Mouse (Mus musculus) embryo, embryonic 10.5 days (tissue): ENCODE results near the gene Dtnb.

Experiments
- DNase-seq: peaks from one replicate; pipeline ENCODE4 v3.0.0-alpha.2; 2015; ENCODE audit warnings: low spot score

The Dtnb gene

GRCm38 (mm10) chr12:3572581-3573397 lies 608 bp downstream of the Dtnb start:
- peak; percentile 71 for DNase-seq

DNA sequence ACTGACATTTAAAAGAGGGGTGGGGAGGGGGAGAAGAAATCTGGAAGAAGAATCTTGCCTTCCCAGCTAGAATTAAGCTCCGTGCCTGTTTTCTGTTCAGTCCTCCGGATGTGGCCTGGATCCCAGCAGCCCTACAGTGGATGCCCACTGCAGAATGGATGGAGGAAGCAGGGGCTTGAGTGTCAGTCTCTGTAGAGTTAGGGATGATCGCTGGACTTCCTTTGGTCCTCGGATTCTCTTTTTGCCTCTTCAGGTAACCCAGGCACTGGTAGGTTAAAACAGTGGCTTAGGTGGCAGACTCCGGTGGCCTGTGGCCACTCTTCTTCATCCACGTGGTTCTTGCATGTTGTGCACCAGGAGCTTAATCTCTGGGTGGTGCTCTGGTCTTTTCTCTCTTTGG lies 1.2 kb downstream of the Dtnb start:
- DNase-seq = no peak

- DNase-seq = no peak
Measured at GRCm38 (mm10) chr12:3574670-3575069, 2.5 kb downstream of the Dtnb start.

DNA sequence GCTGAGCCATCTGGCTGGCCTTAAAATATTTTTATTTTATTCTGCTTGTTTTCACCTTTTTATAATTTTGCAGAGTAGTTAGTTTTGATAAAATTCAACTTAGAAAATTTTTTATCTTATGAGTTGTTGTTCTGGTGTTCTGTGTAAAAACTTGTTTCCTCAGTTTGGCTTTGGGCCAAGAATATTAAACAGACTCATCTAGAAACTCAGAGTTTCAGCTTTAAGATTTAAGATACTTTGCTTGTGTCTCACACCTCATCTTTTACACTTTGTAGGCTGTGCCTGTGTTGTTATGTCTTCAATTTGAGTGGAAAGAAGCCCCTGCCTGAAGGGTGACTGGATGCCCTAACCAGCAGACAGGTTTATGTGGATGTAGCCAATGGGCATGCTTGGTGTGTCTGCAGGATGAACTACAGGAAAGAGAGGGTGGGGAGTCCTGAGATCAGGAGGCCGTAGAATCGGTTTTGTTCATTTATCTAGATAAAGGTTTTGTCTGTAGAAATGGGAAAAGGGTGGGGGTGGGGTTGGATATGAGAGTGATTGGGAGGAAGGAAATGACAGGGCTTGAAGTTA lies 7.9 kb downstream of the Dtnb start:
- DNase-seq = no peak

DNA sequence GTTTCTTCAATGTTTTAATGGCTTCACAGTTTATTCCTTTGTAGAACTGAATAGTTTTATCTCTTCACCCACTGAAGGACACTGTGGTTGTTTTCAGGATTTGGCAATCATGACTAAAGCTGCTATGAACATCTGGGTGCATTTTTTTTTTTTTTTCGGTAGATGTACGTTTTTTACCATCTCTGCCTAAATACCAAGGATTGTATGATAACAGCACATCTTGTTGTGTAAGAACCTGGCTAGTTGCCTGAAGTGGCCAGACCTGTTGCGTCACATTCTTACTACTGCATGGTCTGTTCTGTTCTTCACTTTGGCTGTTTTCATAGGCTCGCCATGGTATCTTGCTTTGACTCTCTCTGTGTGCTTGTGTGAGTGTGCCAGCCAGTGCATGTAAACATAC lies 10.4 kb downstream of the Dtnb start:
- no peak for DNase-seq

DNA sequence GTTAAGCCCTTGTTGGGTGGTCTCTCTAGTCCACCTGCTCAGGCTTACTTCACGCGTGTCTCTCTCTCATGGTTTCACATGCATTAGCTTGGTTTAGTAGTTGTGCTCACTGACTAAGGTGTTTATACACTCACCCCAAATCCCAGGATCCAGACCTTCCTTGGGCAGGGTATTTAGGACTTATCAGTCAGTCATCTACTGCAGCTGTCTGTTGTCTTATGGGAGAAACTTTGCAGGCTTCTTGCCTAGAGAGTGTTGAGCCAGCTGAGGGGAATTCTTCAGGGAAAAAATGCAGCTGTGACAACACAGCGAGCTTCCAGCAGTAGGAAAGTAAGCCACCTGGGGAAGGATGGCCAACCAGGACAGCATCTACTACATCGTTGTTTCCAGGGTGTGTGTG lies 13.3 kb downstream of the Dtnb start:
- no peak for DNase-seq

DNA sequence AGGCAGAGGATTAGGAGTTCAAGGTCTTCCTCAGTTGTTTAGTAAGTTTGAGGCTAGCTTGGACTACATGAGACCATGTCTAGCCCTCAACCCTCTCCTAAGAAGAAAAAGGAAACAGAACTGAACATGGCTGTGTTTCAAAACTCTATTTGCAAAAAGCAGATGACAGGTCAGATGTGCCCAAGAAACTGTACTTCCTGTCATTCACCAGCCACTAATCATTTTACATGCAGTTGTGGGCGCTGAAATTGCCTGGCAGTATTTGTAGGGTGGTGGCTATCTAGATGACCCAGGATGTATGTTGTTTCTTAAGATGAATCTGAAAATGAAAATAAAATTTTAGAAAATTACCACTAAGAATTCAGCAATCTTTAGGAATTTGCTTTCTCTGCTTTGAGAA lies 14.8 kb downstream of the Dtnb start:
- DNase-seq = no peak

- DNase-seq = no peak
Measured at GRCm38 (mm10) chr12:3590039-3590438, 17.9 kb downstream of the Dtnb start.

- DNase-seq = no peak
Measured at GRCm38 (mm10) chr12:3591595-3591994, 19.4 kb downstream of the Dtnb start.

DNA sequence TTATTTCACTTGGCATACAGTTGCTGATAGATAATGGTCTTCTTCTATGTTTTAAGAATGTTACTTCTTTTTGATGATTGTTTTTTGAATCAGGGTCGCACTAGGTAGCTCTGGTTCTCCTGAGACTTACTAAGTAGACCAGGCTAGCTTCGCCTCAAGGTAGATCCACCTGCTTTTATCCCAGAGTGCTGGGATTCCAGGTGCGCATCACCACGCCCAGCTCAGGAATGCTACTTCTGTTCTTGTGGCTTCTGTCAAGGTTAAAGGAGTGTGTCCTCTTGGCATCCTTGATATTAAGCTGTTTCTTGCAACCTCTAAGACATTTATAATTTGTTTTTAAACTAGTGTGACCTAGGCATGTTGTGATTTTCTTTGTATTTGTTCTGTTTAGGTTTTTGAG lies 30.6 kb downstream of the Dtnb start:
- no peak for DNase-seq

- DNase-seq = no peak
Measured at GRCm38 (mm10) chr12:3606202-3606601, 34.0 kb downstream of the Dtnb start.

DNA sequence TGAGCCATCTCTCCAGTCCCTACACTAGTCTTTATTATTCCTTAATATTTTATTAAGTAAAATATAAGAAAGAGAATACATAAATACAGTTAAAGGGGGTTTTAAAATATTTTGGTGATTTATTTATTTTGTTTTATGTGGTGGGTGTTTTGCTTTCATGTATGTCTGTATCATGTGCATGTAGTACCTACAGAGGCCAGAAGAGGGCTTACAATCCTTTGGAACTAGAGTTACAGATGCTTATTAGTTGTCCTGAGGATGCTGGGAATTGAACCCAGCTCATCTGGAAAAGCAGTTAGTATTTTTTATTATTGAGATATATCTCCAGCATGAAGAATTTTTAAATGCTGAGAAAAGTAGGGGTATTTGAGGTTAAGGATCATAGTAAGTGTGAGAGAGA lies 37.6 kb downstream of the Dtnb start:
- DNase-seq = peak; percentile 38

GRCm38 (mm10) chr12:3611871-3612270 lies 39.7 kb downstream of the Dtnb start:
- peak; percentile 34 for DNase-seq

- no peak for DNase-seq
Measured at GRCm38 (mm10) chr12:3615041-3615440, 42.9 kb downstream of the Dtnb start.

DNA sequence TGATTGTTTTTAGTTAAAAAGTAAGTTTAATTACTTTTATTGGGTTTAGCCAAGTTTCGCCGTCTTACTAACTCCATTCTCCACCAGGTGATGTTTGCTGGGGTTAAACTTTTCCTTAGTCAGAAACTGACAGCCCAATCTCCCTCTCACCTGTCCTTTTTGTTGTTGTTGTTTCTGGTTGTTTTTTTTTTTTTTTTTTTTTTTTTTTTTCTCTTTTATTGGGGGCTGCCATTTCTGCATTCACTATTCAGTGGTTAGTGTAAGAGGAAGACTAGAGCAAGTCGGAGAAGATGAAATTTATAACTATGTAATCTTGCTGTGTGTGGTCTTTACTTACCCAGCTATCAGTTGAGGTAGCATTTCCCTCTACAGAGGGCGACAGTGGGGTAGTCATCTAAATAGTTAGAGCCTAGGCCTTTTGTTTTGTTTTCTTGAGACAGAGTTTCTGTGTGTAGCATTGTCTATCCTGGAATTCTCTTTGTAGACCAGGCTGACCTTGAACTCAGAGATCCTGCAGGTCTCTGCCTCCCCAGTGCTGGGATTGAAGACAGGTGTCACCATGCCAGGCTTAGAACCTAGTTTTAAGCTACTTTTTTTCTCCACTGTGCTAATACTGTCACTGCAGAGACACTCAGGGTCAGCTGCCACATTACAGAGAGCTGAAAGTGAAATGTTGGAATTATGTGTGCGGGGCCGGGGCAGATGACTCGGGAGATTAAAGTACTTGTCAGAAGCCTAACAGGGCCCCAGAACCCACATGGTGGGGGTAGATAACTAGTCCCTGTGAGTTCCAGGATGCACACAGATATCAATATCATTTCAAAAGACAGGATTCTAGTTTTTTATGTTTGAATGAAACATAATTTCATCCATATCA lies 46.2 kb downstream of the Dtnb start:
- no peak for DNase-seq

GRCm38 (mm10) chr12:3619021-3619367 lies 46.8 kb downstream of the Dtnb start:
- DNase-seq = no peak

GRCm38 (mm10) chr12:3626880-3627279 lies 54.7 kb downstream of the Dtnb start:
- DNase-seq = no peak

DNA sequence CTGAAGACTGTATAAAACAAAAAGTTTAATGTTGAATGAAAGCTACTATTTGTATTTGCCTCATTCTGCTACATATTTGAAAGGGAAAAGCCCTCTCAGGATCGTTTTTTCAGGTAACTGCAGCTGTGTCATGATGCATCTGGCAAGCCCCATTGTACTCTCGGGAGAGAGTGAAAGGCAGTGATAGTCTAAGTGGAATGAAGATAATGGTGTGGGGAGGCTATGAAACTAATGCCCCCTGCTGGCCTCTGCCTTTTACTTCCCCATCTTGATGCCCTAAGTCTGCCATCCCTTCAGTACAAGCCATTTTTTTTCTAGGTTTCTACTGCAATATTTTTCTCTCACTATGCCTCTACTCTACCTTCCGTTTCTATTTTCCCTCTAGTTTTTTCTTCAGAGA lies 69.8 kb downstream of the Dtnb start:
- peak; percentile 44 for DNase-seq

DNA sequence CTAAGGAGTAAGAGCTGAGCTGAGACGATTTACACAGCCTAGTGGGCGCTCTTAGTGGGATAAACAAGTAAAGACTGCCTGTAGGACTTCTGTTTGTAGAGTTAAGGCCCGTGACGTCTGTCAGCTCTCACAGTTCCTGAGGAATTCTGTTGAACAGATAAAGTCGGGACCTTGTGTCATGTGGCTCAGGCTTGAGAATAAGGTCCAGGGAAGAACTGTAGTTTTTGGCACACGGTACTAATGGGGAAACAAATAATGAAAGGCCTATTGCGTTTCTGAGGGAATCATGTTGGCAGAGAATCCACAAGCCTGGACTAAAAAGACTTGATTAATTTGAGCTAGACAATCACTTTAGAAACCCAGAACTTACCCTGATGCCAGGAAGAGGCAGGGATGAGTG lies 84.6 kb downstream of the Dtnb start:
- DNase-seq = no peak

GRCm38 (mm10) chr12:3657234-3657633 lies 85.1 kb downstream of the Dtnb start:
- no peak for DNase-seq

GRCm38 (mm10) chr12:3657786-3658185 lies 85.6 kb downstream of the Dtnb start:
- no peak for DNase-seq

DNA sequence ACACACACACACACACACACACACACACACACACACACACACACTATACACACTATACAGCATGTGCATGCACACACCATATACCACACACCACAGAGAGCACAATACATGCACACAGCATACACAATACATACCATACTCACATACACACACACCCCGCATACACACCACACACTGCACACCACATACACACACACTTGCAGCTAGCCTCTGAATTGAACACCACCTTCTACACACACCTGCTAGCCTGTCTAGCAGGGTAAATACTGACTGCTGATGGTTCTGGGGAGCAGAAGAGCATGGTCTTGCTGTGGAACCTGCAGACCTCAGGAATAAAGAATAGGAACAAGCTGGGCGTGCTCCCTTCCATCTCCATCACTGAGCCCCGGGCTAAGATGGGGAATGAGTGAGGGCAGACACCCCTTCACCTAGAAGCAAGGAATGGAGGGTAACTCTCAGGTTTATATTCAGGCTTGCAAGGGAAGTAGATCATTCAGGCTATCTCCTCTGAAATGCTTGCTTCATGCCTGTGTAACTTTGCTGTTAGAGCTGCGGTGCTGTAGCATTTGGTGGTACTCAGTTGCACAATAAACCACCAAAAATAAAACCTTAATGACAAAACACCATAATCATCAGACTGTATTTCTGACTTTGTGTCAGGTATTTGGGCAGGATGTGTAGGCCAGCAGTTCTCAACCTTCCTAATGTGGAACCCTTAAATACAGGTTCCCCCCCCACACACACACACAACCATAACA lies 87.6 kb downstream of the Dtnb start:
- no peak for DNase-seq
